Mouse (Mus musculus) embryonic facial prominence, embryonic 11.5 days (tissue): ENCODE data around the gene Rab8b. TPM values are rescaled to one million over a fixed set of nuclear protein-coding genes. Genes with fewer than 3 reads are reported as not detected.
"Not testable (repeated sequence)": the region's sequence is repeated elsewhere in the genome, so short reads cannot be mapped to it uniquely, and the experiment has no call there.

Source experiments
- ATAC-seq: fragments of 200-750 bp; cut with Nextera tagmentation; replicated peaks from 2 replicates; pipeline ENCODE4 v1.8.0; 2017; ENCODE audit warnings: low read depth; ENCODE audit not compliant: insufficient number of reproducible peaks, low FRiP score, low TSS enrichment
- DNase-seq: peaks from one replicate; pipeline ENCODE4 v3.0.0-alpha.2; 2015; ENCODE audit warnings: low spot score
- H3K27ac ChIP-seq: fragments of 300-500 bp; sonication (generic); replicated peaks from 2 replicates; pipeline ENCODE4 v1.5.1; 2014; ENCODE audit warnings: mild to moderate bottlenecking, low read depth, low read length, control low read depth
- H3K27me3 ChIP-seq: fragments of 300-500 bp; sonication (generic); 2 replicates; pipeline ENCODE4 v1.6.1; 2014; ENCODE audit warnings: mild to moderate bottlenecking, low read length, moderate library complexity, mixed read lengths; ENCODE audit not compliant: control insufficient read depth, insufficient read depth
- H3K36me3 ChIP-seq: fragments of 300-500 bp; sonication (generic); replicated peaks from 2 replicates; pipeline ENCODE4 v1.6.1; 2014; ENCODE audit warnings: low read depth, mild to moderate bottlenecking, low read length, moderate library complexity, mixed read lengths; ENCODE audit not compliant: control insufficient read depth, insufficient read depth
- H3K4me1 ChIP-seq: fragments of 300-500 bp; sonication (generic); 2 replicates; pipeline ENCODE4 v1.6.1; 2014; ENCODE audit warnings: low read length, mixed read lengths; ENCODE audit not compliant: control insufficient read depth, insufficient read depth
- H3K4me2 ChIP-seq: fragments of 300-500 bp; sonication (generic); 2 replicates; pipeline ENCODE4 v1.6.1; 2014; ENCODE audit warnings: low read depth, mild to moderate bottlenecking, control low read depth, low read length, moderate library complexity
- H3K4me3 ChIP-seq: fragments of 300-500 bp; sonication (generic); 2 replicates; pipeline ENCODE4 v1.5.1; 2014; ENCODE audit warnings: low read depth, low read length, control low read depth
- H3K9ac ChIP-seq: fragments of 300-500 bp; sonication (generic); replicated peaks from 2 replicates; pipeline ENCODE4 v1.6.1; 2014; ENCODE audit warnings: mild to moderate bottlenecking, control low read depth, low read length
- H3K9me3 ChIP-seq: fragments of 300-500 bp; sonication (generic); replicated peaks from 2 replicates; pipeline ENCODE4 v1.6.1; 2016; ENCODE audit warnings: mild to moderate bottlenecking, low read length, inconsistent platforms, mixed read lengths; ENCODE audit not compliant: control insufficient read depth
- WGBS: fragments of 180-500 bp; shearing (Covaris S2); extraction: QIAGEN DNeasy Blood & Tissue Kit; methylation state at CpG from one replicate; pipeline ENCODE4 v1.1.7; 2014; 5-methylcytosine and 5-hydroxymethylcytosine counted together
- polyA plus RNA-seq: library from polyadenylated mRNA; unstranded; fragments of >200 nt; fragmentation: Nextera tagmentation; extraction: Ambion mirVana; gene quantifications from 2 replicates; pipeline ENCODE4 v1.2.1, GENCODE M21; 2014

Gene Rab8b
- polyA plus RNA-seq, 1 experiment from 2014 or later: 18.8 TPM

DNA sequence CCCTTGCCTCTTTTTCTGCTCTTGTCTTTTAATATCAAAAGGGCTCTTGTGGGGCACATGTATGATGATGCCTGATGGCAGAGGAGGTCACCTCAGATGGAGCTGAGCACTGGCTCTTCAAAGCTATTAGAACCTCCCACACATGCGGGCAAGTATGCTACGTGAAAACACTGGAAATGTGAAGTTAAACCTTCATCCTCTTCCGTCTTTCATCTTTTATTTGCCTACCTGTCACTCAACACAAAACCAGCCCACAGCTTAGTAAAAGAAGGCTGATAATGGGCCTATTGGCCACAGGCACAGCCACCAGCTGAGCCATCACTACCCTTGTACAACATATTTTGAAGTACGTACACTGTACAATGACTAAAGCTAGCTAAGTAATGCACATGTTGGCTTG is 20.0 kb downstream of the Rab8b start:
- Histone ChIP-seq H3K27me3 (no peaks in the 10 kb centered on the region), H3K9me3 (no peaks in the 10 kb centered on the region), H3K9ac (no peak overlapping the region), H3K4me3 (no peak overlapping the region), H3K36me3 (no peaks in the 10 kb centered on the region), H3K4me2 (no peak overlapping the region), H3K27ac (no peak overlapping the region), H3K4me1 (no peaks in the 10 kb centered on the region)
- WGBS: 78% methylated on average over 4 of the region's 4 CpGs
- DNase-seq (no peak), ATAC-seq (no peak)

DNA sequence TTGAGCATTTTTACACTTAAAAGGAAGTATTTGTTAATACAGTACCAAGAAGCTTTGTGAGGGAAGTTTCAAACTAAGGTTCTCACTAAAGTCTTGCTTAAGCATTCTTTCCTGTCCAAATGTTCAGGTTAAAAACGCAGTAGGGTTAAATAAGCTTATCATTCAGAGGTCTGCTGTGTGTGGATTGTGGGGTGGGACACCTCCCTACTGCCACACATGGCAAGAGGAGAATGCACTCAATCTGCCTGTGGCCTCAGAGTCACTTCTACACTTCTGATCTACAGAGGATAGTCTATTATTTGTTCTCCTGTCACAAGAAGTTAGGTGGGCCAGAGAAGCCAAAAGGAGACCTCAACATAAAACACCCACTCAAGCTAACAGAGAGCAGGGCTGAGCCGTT is 20.4 kb downstream of the Rab8b start:
- H3K4me1 ChIP-seq: no peaks in the 10 kb centered on the region
- H3K4me2 ChIP-seq: no peak overlapping the region
- 90% methylated on average over 2 of the region's 2 CpGs for WGBS
- no peak overlapping the region for H3K27ac ChIP-seq
- H3K4me3 ChIP-seq: no peak overlapping the region
- H3K27me3 ChIP-seq: no peaks in the 10 kb centered on the region
- DNase-seq (no peak), ATAC-seq (no peak)
- no peak overlapping the region for H3K9ac ChIP-seq
- H3K36me3 ChIP-seq: no peaks in the 10 kb centered on the region
- no peaks in the 10 kb centered on the region for H3K9me3 ChIP-seq

GRCm38 (mm10) chr9:66897851-66898250 is 21.6 kb downstream of the Rab8b start:
- no peak overlapping the region for H3K4me3 ChIP-seq
- DNase-seq: no peak
- no peak overlapping the region for H3K27ac ChIP-seq
- WGBS: 78% methylated on average over 5 of the region's 6 CpGs
- no peaks in the 10 kb centered on the region for H3K27me3 ChIP-seq
- H3K4me2 ChIP-seq: no peak overlapping the region
- no peak overlapping the region for H3K9ac ChIP-seq
- H3K4me1 ChIP-seq: no peaks in the 10 kb centered on the region
- no peak for ATAC-seq
- no peaks in the 10 kb centered on the region for H3K9me3 ChIP-seq
- no peaks in the 10 kb centered on the region for H3K36me3 ChIP-seq

- H3K4me3 ChIP-seq: no peak overlapping the region
- WGBS: 64% methylated on average over 6 of the region's 6 CpGs
- H3K27ac ChIP-seq: no peak overlapping the region
- H3K9me3 ChIP-seq: no peaks in the 10 kb centered on the region
- H3K4me1 ChIP-seq: no peaks in the 10 kb centered on the region
- no peaks in the 10 kb centered on the region for H3K27me3 ChIP-seq
- no peak for ATAC-seq
- no peak for DNase-seq
- no peaks in the 10 kb centered on the region for H3K36me3 ChIP-seq
- no peak overlapping the region for H3K9ac ChIP-seq
- no peak overlapping the region for H3K4me2 ChIP-seq
Measured at GRCm38 (mm10) chr9:66896951-66897350, 22.5 kb downstream of the Rab8b start.

- 71% methylated on average over 5 of the region's 5 CpGs for WGBS
- Histone ChIP-seq H3K4me2 (no peak overlapping the region), H3K4me3 (no peak overlapping the region), H3K9ac (no peak overlapping the region), H3K9me3 (no peaks in the 10 kb centered on the region), H3K4me1 (no peaks in the 10 kb centered on the region), H3K27me3 (no peaks in the 10 kb centered on the region), H3K36me3 (no peaks in the 10 kb centered on the region), H3K27ac (no peak overlapping the region)
- DNase-seq (no peak), ATAC-seq (no peak)
Measured at GRCm38 (mm10) chr9:66895995-66896394, 23.5 kb downstream of the Rab8b start.

GRCm38 (mm10) chr9:66895035-66895779 is 24.3 kb downstream of the Rab8b start:
- no peak for DNase-seq
- H3K4me3 ChIP-seq: no peak overlapping the region
- no peak for ATAC-seq
- WGBS: 86% methylated on average over 10 of the region's 10 CpGs
- H3K4me2 ChIP-seq: no peak overlapping the region
- no peak overlapping the region for H3K9ac ChIP-seq
- H3K27me3 ChIP-seq: no peaks in the 10 kb centered on the region
- H3K27ac ChIP-seq: no peak overlapping the region
- H3K9me3 ChIP-seq: no peaks in the 10 kb centered on the region
- H3K4me1 ChIP-seq: no peaks in the 10 kb centered on the region
- H3K36me3 ChIP-seq: no peaks in the 10 kb centered on the region

- no peaks in the 10 kb centered on the region for H3K4me1 ChIP-seq
- no peaks in the 10 kb centered on the region for H3K9me3 ChIP-seq
- H3K27ac ChIP-seq: no peak overlapping the region
- H3K27me3 ChIP-seq: no peaks in the 10 kb centered on the region
- no peak overlapping the region for H3K4me3 ChIP-seq
- no peak for DNase-seq
- H3K9ac ChIP-seq: no peak overlapping the region
- ATAC-seq: no peak
- 83% methylated on average over 1 of the region's 1 CpGs for WGBS
- H3K36me3 ChIP-seq: no peaks in the 10 kb centered on the region
- no peak overlapping the region for H3K4me2 ChIP-seq
Measured at GRCm38 (mm10) chr9:66894421-66894820, 25.1 kb downstream of the Rab8b start.

- H3K27me3 ChIP-seq, H3K9ac ChIP-seq, DNase-seq, H3K4me3 ChIP-seq, H3K9me3 ChIP-seq, H3K27ac ChIP-seq, H3K4me1 ChIP-seq, H3K36me3 ChIP-seq, ATAC-seq, H3K4me2 ChIP-seq: not testable (repeated sequence)
- 98% methylated on average over 4 of the region's 4 CpGs for WGBS
Measured at GRCm38 (mm10) chr9:66892456-66892855, 27.0 kb downstream of the Rab8b start.
